Mouse (Mus musculus) cerebellum, adult 8-10 months (tissue): ENCODE measurements around the gene Hist3h2a.

Experiments
- DNase-seq: peaks from one replicate; pipeline ENCODE4 v3.0.0; 2022

The Hist3h2a gene

GRCm38 (mm10) chr11:58995061-58995806 lies 40.7 kb downstream of the Hist3h2a start:
- DNase-seq, result no peak

DNA sequence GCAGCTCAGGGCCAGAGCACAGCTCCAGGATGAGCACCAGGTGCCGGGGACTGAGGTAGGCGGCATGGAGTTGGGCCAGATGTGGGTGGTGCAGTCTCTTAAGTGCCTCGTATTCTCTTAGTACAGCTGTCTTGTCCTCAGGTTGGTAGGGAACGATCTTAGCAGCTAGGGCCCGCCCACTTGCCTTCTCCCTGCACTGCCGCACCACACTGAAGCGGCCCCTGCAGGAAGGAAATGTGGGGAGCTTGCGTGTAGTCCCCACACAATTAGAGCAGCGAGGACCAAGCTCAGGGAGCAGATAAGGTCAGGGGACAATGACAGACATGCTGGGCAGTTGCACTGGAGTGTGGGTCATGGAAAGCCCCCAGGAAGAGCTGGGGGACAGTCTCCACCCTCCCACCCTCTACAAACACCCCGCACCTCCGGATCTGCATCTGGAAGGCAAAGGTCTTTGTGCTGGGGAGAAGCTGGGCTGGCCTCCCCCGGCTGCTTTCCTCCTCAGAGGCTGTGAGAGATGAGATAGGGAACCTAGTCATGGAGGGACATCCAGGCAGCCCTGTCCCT lies 41.4 kb downstream of the Hist3h2a start:
- DNase-seq, result no peak

DNA sequence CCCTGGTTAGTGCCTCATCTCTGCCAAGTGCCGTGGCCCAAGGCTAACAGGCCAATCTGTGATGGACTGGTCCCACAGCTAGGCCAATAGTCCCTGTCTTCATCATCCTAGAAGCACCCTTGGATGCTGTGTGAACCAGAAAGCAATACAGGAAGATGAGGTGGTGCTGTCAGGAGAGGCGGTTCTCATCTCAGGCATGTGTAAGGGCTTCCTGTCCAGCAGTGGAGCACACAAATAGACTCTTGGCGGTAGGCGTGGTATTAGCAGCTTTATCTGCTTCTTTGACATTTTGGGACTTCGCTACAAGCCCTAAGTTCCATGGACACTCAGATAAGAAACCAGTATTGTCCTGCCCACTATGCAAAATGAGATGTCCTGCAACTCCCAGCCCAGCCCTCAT lies 43.1 kb downstream of the Hist3h2a start:
- no peak for DNase-seq

DNA sequence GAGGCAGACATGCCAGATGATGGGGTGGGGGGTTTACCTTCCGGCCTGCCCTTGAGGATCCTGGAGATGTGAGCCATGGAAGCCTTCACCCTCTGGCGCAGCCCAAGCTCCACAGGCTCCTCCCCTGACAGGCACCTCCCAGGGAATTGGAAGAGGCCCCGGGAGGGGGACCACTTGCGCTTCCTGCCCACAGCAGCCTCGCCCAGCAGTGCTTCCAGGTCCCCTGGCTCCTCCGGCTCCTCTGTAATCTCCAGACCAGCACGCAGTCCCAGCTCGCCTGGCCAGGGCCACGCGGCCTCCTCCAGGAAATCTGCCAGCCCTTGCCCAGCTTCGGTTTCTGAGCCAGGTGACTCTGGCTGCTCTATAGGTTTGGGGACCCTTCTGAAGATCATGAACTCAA lies 44.7 kb downstream of the Hist3h2a start:
- DNase-seq, result no peak

- no peak for DNase-seq
Measured at GRCm38 (mm10) chr11:58999830-59000229, 45.3 kb downstream of the Hist3h2a start.

DNA sequence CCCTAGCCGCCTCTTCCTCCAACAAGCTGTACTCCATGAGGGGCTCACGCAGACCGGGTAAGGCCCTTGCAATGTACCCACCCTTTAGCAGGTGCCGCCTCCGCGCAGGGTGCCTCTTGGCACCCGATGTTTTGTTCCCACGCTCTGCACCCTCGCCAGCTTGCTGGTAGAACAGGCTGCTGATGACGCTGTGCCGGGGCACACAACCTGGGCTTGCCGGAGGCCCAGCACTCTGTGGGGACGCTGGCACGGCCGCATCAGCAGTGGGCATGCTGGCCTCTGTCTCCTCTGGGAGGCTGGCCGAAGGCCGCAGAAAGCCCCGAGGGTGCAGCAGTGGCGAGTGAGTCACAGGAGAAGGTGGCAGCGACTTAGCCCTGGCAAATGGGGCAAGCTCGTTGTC lies 46.1 kb downstream of the Hist3h2a start:
- no peak for DNase-seq

DNA sequence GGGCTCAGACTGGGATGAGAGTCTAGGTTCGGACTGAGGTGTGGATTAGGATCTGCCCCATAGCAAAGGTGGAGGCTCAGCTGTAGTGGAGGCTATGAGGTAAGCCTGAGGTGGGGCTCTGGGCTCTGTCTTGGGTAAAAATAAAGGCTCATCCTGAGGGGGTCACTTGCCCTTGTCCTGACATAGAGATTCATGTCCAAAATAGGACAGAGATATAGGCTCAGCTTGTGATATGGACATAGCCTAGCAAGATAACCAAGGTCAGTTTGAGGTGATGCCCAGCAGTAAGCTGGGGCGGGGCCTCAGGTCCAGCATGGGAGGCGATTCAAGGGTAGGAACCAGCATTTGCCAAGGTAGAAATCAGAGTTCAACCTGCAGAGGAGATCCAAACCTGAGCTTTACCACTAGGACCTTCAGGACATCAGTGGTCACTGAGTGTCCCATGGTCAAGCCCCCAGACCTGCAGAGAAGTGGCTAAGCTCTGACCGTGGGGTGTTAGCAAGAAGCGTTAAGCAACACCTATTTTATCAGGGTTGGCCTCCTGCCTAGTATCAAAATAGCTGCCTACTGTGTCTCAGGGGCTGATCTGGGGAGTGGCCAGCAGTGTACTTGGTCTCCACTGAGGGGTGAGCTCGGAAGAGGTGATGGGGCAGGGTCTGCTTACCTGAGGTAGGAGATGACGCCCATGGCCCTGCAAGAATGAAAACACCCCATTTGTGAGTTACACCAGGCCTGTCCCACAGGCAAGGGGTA lies 48.0 kb downstream of the Hist3h2a start:
- no peak for DNase-seq
